Mouse (Mus musculus) thymus, adult 2 months (tissue): ENCODE measurements around the gene Sox12. TPM values are rescaled to one million over a fixed set of nuclear protein-coding genes. Genes with fewer than 3 reads are reported as not detected.

ENCODE experiments used
- DNase-seq: peaks from one replicate; pipeline ENCODE4 v3.0.0; 2021
- H3K27ac ChIP-seq: fragments of 200-500 bp; 2 replicates; pipeline ENCODE4 v1.5.1; 2012; ENCODE audit warnings: low read length, control low read depth; ENCODE audit not compliant: control insufficient read depth, insufficient read depth
- H3K27me3 ChIP-seq: fragments of 200-500 bp; 2 replicates; pipeline ENCODE4 v1.6.1; 2012; ENCODE audit warnings: mild to moderate bottlenecking, low read length, moderate library complexity, mixed read lengths; ENCODE audit not compliant: control insufficient read depth, insufficient read depth
- H3K36me3 ChIP-seq: fragments of 200-500 bp; 2 replicates; pipeline ENCODE4 v1.6.1; 2012; ENCODE audit warnings: mild to moderate bottlenecking, low read length, moderate library complexity; ENCODE audit not compliant: control insufficient read depth, insufficient read depth
- H3K4me1 ChIP-seq: fragments of 200-500 bp; replicated peaks from 2 replicates; pipeline ENCODE4 v1.6.1; 2012; ENCODE audit warnings: low read length; ENCODE audit not compliant: control insufficient read depth, insufficient read depth
- H3K4me3 ChIP-seq: fragments of 200-500 bp; 2 replicates; pipeline ENCODE4 v1.5.1; 2012; ENCODE audit warnings: mild to moderate bottlenecking, low read length, control low read depth, moderate library complexity; ENCODE audit not compliant: control insufficient read depth, insufficient read depth
- CTCF ChIP-seq: fragments of 200-500 bp; IDR thresholded peaks from 2 replicates; pipeline ENCODE4 v1.5.1; 2012; ENCODE audit warnings: mild to moderate bottlenecking, control low read depth, low read length, moderate library complexity, borderline replicate concordance; ENCODE audit not compliant: control insufficient read depth, poor library complexity, insufficient read depth; ENCODE audit errors: extremely low read depth
- POLR2A ChIP-seq: fragments of 200-500 bp; IDR thresholded peaks from 2 replicates; pipeline ENCODE4 v1.6.1; 2012; ENCODE audit warnings: mild to moderate bottlenecking, low read length, control low read depth, moderate library complexity; ENCODE audit not compliant: control insufficient read depth, poor library complexity, insufficient read depth; ENCODE audit errors: extremely low read depth
- WGBS: fragments of 180-500 bp; shearing (Covaris S2); methylation state at CpG from one replicate; pipeline ENCODE4 v1.1.7; 2018; 5-methylcytosine and 5-hydroxymethylcytosine counted together
- polyA plus RNA-seq: library from polyadenylated mRNA; depleted of rRNA; stranded (reverse); fragments of >200 nt; gene quantifications from 2 replicates; pipeline ENCODE4 v1.2.3, GENCODE M21; 2012; rRNA removed

Gene Sox12
- polyA plus RNA-seq, 1 experiment = 4.5 TPM

DNA sequence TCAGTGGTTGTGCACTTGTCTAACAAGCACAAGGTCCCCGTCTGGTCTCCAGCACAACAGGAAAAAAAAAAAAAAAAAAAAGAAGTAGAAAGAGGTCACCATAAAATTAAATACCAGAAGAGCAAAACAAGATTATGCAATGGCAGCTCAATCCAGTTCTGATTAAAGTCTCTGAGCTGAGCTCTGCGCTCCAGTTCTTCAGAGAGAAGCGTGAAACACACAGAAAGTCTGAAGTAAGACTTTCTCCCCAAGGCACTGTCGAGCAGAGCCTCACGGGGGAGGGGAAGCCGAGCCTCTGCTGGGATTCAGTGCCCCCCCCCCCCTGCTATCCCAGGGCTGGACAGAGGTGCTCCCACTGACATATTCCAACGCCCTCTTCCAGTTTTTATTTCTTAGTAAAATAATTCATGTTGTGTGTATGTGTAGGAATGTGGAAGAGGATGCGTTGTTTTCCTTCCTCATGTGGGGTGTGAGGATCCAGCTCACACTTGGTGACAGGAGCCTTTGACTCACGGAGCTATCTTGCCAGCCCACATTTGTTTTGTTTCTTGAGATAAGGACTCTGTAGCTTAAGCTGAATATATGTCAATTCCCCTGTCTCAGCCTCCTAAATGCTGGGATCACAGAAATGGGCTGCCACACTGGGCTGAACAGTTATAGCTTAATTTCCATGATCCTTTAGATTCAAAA, 50.9 kb downstream of the Sox12 start:
- Histone ChIP-seq H3K4me3 (no peak overlapping the region), H3K27ac (no peak overlapping the region), H3K27me3 (no peaks in the 10 kb centered on the region), H3K36me3 (no peaks in the 10 kb centered on the region), H3K4me1 (peaks cover 11% of the 10 kb centered on the region)
- no peak for TF ChIP-seq POLR2A
- no peak for TF ChIP-seq CTCF
- 82% methylated on average over 9 of the region's 9 CpGs for WGBS
- DNase-seq = no peak

DNA sequence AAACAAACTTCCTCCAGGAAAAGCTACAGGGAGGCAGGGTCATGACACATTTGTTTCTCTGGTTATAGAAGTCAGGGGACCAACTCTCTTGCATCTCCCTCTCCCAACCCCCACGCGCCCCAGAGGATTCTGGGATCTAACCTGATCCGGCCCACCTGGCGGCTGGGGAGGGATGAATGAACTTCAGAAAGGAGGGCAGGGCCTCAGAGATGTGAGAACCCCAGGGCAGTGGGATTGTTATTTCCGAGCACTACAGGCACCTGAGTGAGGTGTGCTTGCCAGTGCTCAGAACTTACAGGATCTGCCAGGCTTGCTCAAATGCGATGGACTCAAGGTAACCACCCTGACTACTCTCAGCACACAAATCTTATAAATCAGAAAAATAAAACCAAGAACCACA, 52.5 kb downstream of the Sox12 start:
- Histone ChIP-seq H3K27me3 (no peaks in the 10 kb centered on the region), H3K27ac (no peak overlapping the region), H3K36me3 (no peaks in the 10 kb centered on the region), H3K4me3 (no peak overlapping the region), H3K4me1 (peaks cover 11% of the 10 kb centered on the region)
- no peak for DNase-seq
- 98% methylated on average over 6 of the region's 6 CpGs for WGBS
- no peak for TF ChIP-seq POLR2A
- TF ChIP-seq CTCF = no peak

DNA sequence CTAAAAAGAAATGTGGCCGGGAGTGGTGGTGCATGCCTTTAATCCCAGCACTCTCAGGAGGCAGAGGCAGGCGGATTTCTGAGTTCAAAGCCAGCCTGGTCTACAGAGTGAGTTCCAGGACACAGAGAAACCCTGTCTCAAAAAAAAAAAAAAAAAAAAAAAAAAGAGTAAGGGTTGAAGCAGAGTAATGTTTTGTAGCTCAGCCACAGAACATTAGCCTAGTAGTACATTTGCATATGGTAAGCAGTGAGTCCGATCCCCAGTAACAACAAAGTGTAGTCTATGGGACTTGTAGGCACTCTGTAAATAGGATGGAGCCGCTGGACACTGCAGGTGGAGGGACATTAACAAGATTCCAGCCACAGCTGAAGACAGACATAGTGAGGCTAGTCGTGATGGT, 53.0 kb downstream of the Sox12 start:
- Histone ChIP-seq H3K36me3 (no peaks in the 10 kb centered on the region), H3K27me3 (no peaks in the 10 kb centered on the region), H3K4me1 (peaks cover 11% of the 10 kb centered on the region), H3K4me3 (no peak overlapping the region), H3K27ac (no peak overlapping the region)
- no peak for DNase-seq
- TF ChIP-seq CTCF = no peak
- 93% methylated on average over 5 of the region's 5 CpGs for WGBS

DNA sequence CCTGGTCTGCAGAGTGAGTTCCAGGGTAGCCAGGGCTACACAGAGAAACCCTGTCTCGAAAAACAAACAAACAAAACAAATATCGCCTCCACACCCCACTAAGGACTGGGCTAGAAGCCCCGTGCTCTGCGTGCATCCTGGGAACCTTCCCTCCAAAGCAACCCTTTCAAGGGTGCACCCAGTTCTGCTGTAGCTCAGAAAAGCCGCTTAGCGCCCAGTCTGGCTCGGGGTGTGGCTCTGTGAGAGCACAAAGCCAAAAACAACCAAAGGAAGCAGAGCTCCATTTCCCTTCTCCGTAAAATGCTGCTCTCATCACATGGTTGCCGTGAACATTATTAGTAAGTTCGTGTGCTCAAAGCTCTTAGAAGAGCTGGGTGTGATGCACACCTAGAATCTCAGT, 53.5 kb downstream of the Sox12 start:
- Histone ChIP-seq H3K4me3 (peak overlapping the region; percentile 49), H3K27ac (no peak overlapping the region), H3K4me1 (peaks cover 11% of the 10 kb centered on the region), H3K36me3 (no peaks in the 10 kb centered on the region), H3K27me3 (no peaks in the 10 kb centered on the region)
- TF ChIP-seq POLR2A (no peak), CTCF (no peak)
- peak; percentile 24 for DNase-seq
- 11% methylated on average over 10 of the region's 10 CpGs for WGBS

Other genes starting within 250 kb of the Sox12 start
- gene Csnk2a1, start 171.2 kb downstream of the Sox12 start, polyA plus RNA-seq = 34.3 and 36.1 TPM in 2 replicates
- 69.7 and 78.2 TPM in 2 replicates for gene Tbc1d20, start 104.2 kb downstream of the Sox12 start, polyA plus RNA-seq
- gene Rbck1, start 65.4 kb downstream of the Sox12 start, polyA plus RNA-seq = 688 and 743 TPM in 2 replicates
- 2.6 and 3.8 TPM in 2 replicates for gene Trib3, start 54.0 kb downstream of the Sox12 start, polyA plus RNA-seq
- gene Nrsn2, start 21.4 kb downstream of the Sox12 start, polyA plus RNA-seq = 0.07 TPM in 1 of 2 replicates, not detected in the other
- gene Zcchc3, start 17.0 kb upstream of the Sox12 start, polyA plus RNA-seq = 1.7 and 2.0 TPM in 2 replicates
- gene 6820408C15Rik, start 17.5 kb upstream of the Sox12 start, polyA plus RNA-seq = 0.36 and 0.50 TPM in 2 replicates
- gene Defb23, start 66.6 kb upstream of the Sox12 start, polyA plus RNA-seq = not detected in 2 replicates
- not detected in 2 replicates for gene Defb20, start 79.0 kb upstream of the Sox12 start, polyA plus RNA-seq
- 0.24 TPM in 1 of 2 replicates, not detected in the other for gene Defb22, start 92.1 kb upstream of the Sox12 start, polyA plus RNA-seq
- not detected in 2 replicates for gene Defb26, start 113.6 kb upstream of the Sox12 start, polyA plus RNA-seq
- not detected in 2 replicates for gene Defb28, start 120.2 kb upstream of the Sox12 start, polyA plus RNA-seq
- not detected in 2 replicates for gene Defb29, start 142.0 kb upstream of the Sox12 start, polyA plus RNA-seq
- gene Gm17416, start 171.3 kb upstream of the Sox12 start, polyA plus RNA-seq = not detected in 2 replicates
- gene Defb21, start 174.7 kb upstream of the Sox12 start, polyA plus RNA-seq = not detected in 2 replicates
- 1.5 and 1.7 TPM in 2 replicates for gene Defb19, start 182.2 kb upstream of the Sox12 start, polyA plus RNA-seq
- gene Defb45, start 201.3 kb upstream of the Sox12 start, polyA plus RNA-seq = not detected in 2 replicates
- gene Defb36, start 206.3 kb upstream of the Sox12 start, polyA plus RNA-seq = not detected in 2 replicates
- 1.7 and 2.0 TPM in 2 replicates for gene Defb25, start 225.0 kb upstream of the Sox12 start, polyA plus RNA-seq
- gene Rem1, start 228.9 kb upstream of the Sox12 start, polyA plus RNA-seq = 2.9 and 3.3 TPM in 2 replicates